Mouse (Mus musculus) intestine, postnatal 0 days (tissue): ENCODE measurements around the gene Gm8947. TPM values are rescaled to one million over a fixed set of nuclear protein-coding genes. Genes with fewer than 3 reads are reported as not detected.
A peak's percentile ranks its signal among the peaks of the same experiment; 100 is the strongest.

Experiments used
- ATAC-seq: fragments of 200-750 bp; cut with Nextera tagmentation; 2 replicates; pipeline ENCODE4 v1.8.0; 2017; ENCODE audit warnings: mild to moderate bottlenecking, moderate TSS enrichment, moderate library complexity
- H3K27ac ChIP-seq: fragments of 300-500 bp; sonication (generic); 2 replicates; pipeline ENCODE4 v1.5.1; 2014; ENCODE audit warnings: mild to moderate bottlenecking, low read depth, low read length, moderate library complexity
- H3K27me3 ChIP-seq: fragments of 300-500 bp; sonication (generic); replicated peaks from 2 replicates; pipeline ENCODE4 v1.6.1; 2014; ENCODE audit warnings: low read length, mixed read lengths; ENCODE audit not compliant: control insufficient read depth, insufficient read depth
- H3K36me3 ChIP-seq: fragments of 300-500 bp; sonication (generic); 2 replicates; pipeline ENCODE4 v1.6.1; 2014; ENCODE audit warnings: mild to moderate bottlenecking, moderate library complexity; ENCODE audit not compliant: control insufficient read depth, insufficient read depth
- H3K4me1 ChIP-seq: fragments of 300-500 bp; sonication (generic); replicated peaks from 2 replicates; pipeline ENCODE4 v1.6.1; 2014; ENCODE audit warnings: antibody characterized with exemption, low read length, mixed read lengths; ENCODE audit not compliant: control insufficient read depth, insufficient read depth
- H3K4me2 ChIP-seq: fragments of 300-500 bp; sonication (generic); replicated peaks from 2 replicates; pipeline ENCODE4 v1.6.1; 2014; ENCODE audit warnings: low read depth, mild to moderate bottlenecking, moderate library complexity
- H3K4me3 ChIP-seq: fragments of 300-500 bp; sonication (generic); 2 replicates; pipeline ENCODE4 v1.5.1; 2014; ENCODE audit warnings: low read depth, low read length
- H3K9ac ChIP-seq: fragments of 300-500 bp; sonication (generic); 2 replicates; pipeline ENCODE4 v1.6.1; 2014; ENCODE audit warnings: mild to moderate bottlenecking, low read depth, low read length
- H3K9me3 ChIP-seq: fragments of 300-500 bp; sonication (generic); 2 replicates; pipeline ENCODE4 v1.6.1; 2016; ENCODE audit warnings: mixed run types; ENCODE audit not compliant: control insufficient read depth
- CTCF ChIP-seq: sonication (generic); IDR thresholded peaks from 2 replicates; pipeline ENCODE4 v1.5.1; 2016; ENCODE audit warnings: low read depth, mild to moderate bottlenecking, control low read depth, antibody characterized with exemption, moderate library complexity
- WGBS: fragments of 180-500 bp; shearing (Covaris S2); extraction: QIAGEN DNeasy Blood & Tissue Kit; methylation state at CpG from one replicate; pipeline ENCODE4 v1.1.7; 2014; 5-methylcytosine and 5-hydroxymethylcytosine counted together
- polyA plus RNA-seq: library from polyadenylated mRNA; unstranded; fragments of >200 nt; fragmentation: Nextera tagmentation; extraction: Ambion mirVana; gene quantifications from 2 replicates; pipeline ENCODE4 v1.2.1, GENCODE M21; 2015

Gene Gm8947
- polyA plus RNA-seq, 1 experiment from 2014 or later: not detected

DNA sequence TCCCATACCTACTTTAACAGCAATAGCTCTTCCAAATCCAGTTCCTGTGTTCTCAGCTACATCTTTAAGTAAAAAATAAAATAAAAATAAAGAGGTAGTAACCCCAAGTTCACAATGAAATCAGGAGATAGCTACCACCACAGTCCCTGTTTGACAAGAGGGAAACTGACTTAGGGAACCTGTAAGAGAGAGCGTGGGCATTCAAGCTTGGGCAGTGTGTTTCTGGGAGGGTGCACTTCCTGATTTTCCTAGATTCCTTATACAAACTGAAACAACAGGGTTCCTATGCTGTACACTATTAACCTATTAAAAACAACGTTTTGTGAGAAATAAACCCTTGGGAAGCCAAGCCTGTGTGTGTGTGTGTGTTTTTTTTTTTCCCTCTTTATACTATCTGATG, 22.7 kb downstream of the Gm8947 start:
- Histone ChIP-seq H3K27me3 (no peaks in the 10 kb centered on the region), H3K4me3 (no peak overlapping the region), H3K9me3 (no peaks in the 10 kb centered on the region), H3K4me2 (no peak overlapping the region), H3K36me3 (no peaks in the 10 kb centered on the region), H3K27ac (no peak overlapping the region), H3K4me1 (peaks cover 3% of the 10 kb centered on the region; the same call in 1 of the 2 replicates), H3K9ac (no peak overlapping the region)
- WGBS: 61% methylated on average over 2 of the region's 2 CpGs
- ATAC-seq: no peak
- no peak for TF ChIP-seq CTCF

- 26% methylated on average over 1 of the region's 1 CpGs for WGBS
- H3K4me2 ChIP-seq: peak overlapping the region; percentile 9; the same call in 1 of the 2 replicates
- no peak for TF ChIP-seq CTCF
- H3K4me3 ChIP-seq: no peak overlapping the region
- no peak overlapping the region for H3K9ac ChIP-seq
- H3K27ac ChIP-seq: no peak overlapping the region; the same call in 1 of the 2 replicates
- peaks cover 3% of the 10 kb centered on the region; the same call in 1 of the 2 replicates for H3K4me1 ChIP-seq
- no peaks in the 10 kb centered on the region for H3K36me3 ChIP-seq
- H3K27me3 ChIP-seq: no peaks in the 10 kb centered on the region
- no peaks in the 10 kb centered on the region for H3K9me3 ChIP-seq
- peak; percentile 54; the same call in 1 of the 2 replicates for ATAC-seq
Observed at GRCm38 (mm10) chr1:151215985-151216384, 23.8 kb downstream of the Gm8947 start.

DNA sequence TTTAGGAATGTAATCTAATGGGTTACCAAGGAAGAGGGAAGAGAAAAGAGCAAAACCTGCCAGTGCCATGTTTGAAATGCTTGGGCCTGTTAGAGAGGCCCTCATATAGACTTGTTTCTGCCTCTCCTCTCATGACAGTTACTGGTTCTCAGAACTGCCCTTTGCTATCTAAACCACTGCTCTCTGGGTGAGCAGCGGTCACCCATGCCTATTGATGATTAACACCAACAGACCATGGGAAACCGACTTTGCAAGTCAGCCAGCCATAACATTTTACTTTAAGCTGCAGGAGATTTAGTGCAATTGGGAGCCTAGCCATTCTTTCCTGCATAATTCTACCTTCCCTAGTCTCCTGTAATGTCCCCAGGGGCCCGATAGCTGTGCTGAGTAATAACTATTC, 24.2 kb downstream of the Gm8947 start:
- H3K9ac ChIP-seq: no peak overlapping the region
- WGBS: 40% methylated on average over 3 of the region's 3 CpGs
- H3K27me3 ChIP-seq: no peaks in the 10 kb centered on the region
- no peaks in the 10 kb centered on the region for H3K9me3 ChIP-seq
- no peaks in the 10 kb centered on the region for H3K36me3 ChIP-seq
- peak overlapping the region; percentile 9; the same call in 1 of the 2 replicates for H3K4me2 ChIP-seq
- no peak overlapping the region for H3K4me3 ChIP-seq
- TF ChIP-seq CTCF: no peak
- H3K4me1 ChIP-seq: peaks cover 3% of the 10 kb centered on the region; the same call in 1 of the 2 replicates
- no peak overlapping the region; the same call in none of the 2 replicates for H3K27ac ChIP-seq
- ATAC-seq: 0 out of 2 replicates have a peak, but pooled peaks have one; percentile 25

- no peak overlapping the region for H3K27ac ChIP-seq
- no peak overlapping the region for H3K4me2 ChIP-seq
- H3K4me1 ChIP-seq: peaks cover 3% of the 10 kb centered on the region; the same call in 1 of the 2 replicates
- no peak overlapping the region for H3K9ac ChIP-seq
- no peak overlapping the region for H3K4me3 ChIP-seq
- no peaks in the 10 kb centered on the region for H3K9me3 ChIP-seq
- TF ChIP-seq CTCF: no peak
- no peaks in the 10 kb centered on the region for H3K36me3 ChIP-seq
- H3K27me3 ChIP-seq: no peaks in the 10 kb centered on the region
- ATAC-seq: no peak
- 90% methylated on average over 5 of the region's 5 CpGs for WGBS
Observed at GRCm38 (mm10) chr1:151219045-151219444, 26.9 kb downstream of the Gm8947 start.

GRCm38 (mm10) chr1:151220098-151220497, 27.9 kb downstream of the Gm8947 start:
- Histone ChIP-seq H3K9ac (no peak overlapping the region), H3K36me3 (no peaks in the 10 kb centered on the region), H3K4me2 (no peak overlapping the region), H3K9me3 (no peaks in the 10 kb centered on the region), H3K27ac (no peak overlapping the region), H3K4me3 (no peak overlapping the region), H3K4me1 (peaks cover 3% of the 10 kb centered on the region; the same call in 1 of the 2 replicates), H3K27me3 (no peaks in the 10 kb centered on the region)
- no peak for ATAC-seq
- no peak for TF ChIP-seq CTCF
- 77% methylated on average over 7 of the region's 7 CpGs for WGBS

DNA sequence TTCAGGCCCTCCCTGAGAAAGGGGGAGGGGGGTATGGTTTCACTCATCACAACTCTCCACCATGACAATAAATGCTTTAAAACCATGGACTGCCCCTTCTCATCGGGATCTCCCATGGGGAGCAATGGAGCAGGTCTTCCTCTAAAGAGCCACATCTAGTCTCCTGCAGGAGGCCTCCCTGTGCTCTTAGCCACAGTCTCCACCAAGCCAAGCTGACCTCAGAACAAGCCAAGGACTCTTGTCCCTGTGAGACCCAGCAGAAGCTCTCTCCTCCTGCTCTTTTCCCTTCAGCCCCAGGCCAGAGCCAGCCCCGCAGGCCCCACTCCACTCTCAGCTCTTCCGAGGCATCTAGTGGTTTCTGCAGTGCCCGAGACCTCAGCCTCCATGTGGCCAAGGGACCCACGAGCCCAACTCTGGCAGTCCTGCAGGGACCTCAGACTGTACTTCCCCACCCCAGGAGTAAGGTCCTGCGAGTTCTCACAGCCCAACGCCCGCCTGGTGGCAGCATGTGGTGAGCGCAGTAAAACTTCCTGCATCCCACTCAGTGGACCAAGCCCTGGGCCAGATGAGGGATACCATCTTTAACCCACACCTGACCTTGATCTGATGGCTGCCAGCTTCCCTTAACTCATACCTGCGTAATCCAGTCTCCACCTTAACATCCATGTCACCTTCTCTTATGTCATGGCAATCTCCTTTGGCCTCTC, 30.5 kb downstream of the Gm8947 start:
- H3K27me3 ChIP-seq: no peaks in the 10 kb centered on the region
- 87% methylated on average over 10 of the region's 10 CpGs for WGBS
- ATAC-seq: no peak
- no peaks in the 10 kb centered on the region for H3K4me1 ChIP-seq
- H3K27ac ChIP-seq: no peak overlapping the region
- H3K9ac ChIP-seq: no peak overlapping the region
- no peaks in the 10 kb centered on the region for H3K9me3 ChIP-seq
- TF ChIP-seq CTCF: no peak
- no peak overlapping the region for H3K4me3 ChIP-seq
- H3K36me3 ChIP-seq: no peaks in the 10 kb centered on the region
- no peak overlapping the region for H3K4me2 ChIP-seq
